Mouse (Mus musculus): ENCODE measurements around the gene Trio.

DNA sequence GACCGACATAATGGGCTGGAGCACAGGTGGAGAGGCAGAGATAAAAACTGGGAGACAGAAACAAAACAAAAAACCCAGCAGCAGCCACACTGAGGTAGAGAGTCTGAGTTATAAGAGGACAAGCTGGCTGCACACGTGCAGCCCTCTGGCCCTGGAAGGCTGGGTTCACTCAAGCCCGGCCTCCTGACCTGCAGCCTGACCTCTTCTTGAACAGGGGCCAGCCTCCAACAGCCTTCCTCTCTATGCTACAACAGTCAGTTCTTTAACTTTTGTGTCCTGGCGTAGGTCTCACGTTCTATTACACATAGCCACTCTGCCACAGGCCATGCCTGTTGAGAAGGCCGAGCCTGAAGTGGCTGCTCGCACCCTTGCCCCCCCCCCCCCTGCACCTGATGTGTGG lies 147.8 kb downstream of the Trio start:
- TF ChIP-seq POLR2A (IDR thresholded peaks at IDR 0.05; ENCODE audit: low read depth, low read length), result no peak
- no peak for TF ChIP-seq CTCF (IDR thresholded peaks at IDR 0.05; ENCODE audit: extremely low read depth, insufficient read length, insufficient replicate concordance, low read depth, low read length)
